Mouse (Mus musculus) myocyte (in vitro differentiated cells): ENCODE measurements around the gene Ndufaf4. TPM values are rescaled to one million over a fixed set of nuclear protein-coding genes. Genes with fewer than 3 reads are reported as not detected.

Experiments
- H3K27me3 ChIP-seq: one replicate; pipeline ENCODE4 v1.6.1; 2011; ENCODE audit not compliant: control insufficient read depth, insufficient read depth, insufficient read length
- H3K36me3 ChIP-seq: one replicate; pipeline ENCODE4 v1.6.1; 2011; ENCODE audit not compliant: control insufficient read depth, insufficient read depth
- H3K4me2 ChIP-seq: one replicate; pipeline ENCODE4 v1.6.1; 2011; ENCODE audit warnings: low read depth, control low read depth
- H3K4me3 ChIP-seq: one replicate; pipeline ENCODE4 v1.5.1; 2011; ENCODE audit warnings: mild to moderate bottlenecking, control low read depth, moderate library complexity
- H3K79me2 ChIP-seq: one replicate; pipeline ENCODE4 v1.6.1; 2011; ENCODE audit not compliant: control insufficient read depth, insufficient read depth
- H3ac ChIP-seq: one replicate; pipeline ENCODE4 v1.6.1; 2011; ENCODE audit not compliant: control insufficient read depth, insufficient read length
- CEBPB ChIP-seq: IDR thresholded peaks from 2 replicates; pipeline ENCODE4 v1.6.1; 2011; ENCODE audit warnings: mild to moderate bottlenecking, moderate library complexity; ENCODE audit not compliant: poor library complexity, insufficient read depth, severe bottlenecking
- E2F4 ChIP-seq: IDR thresholded peaks from one replicate; pipeline ENCODE4 v1.6.1; 2011; ENCODE audit warnings: mild to moderate bottlenecking, control low read depth, moderate library complexity; ENCODE audit not compliant: insufficient read depth
- MAX ChIP-seq: IDR thresholded peaks from one replicate; pipeline ENCODE4 v1.6.1; 2011; ENCODE audit warnings: low read depth, mild to moderate bottlenecking, control low read depth
- MYOD1 ChIP-seq, 3 experiments: IDR thresholded peaks; one replicate each; pipeline ENCODE4 v1.6.1; 2011; ENCODE audit warnings: control low read depth in 2 of 3, low read depth in 2 of 3, mild to moderate bottlenecking in 2 of 3, moderate library complexity in 1 of 3; ENCODE audit not compliant: insufficient read length in 2 of 3, control insufficient read depth in 1 of 3
- MYOG ChIP-seq, 3 experiments: IDR thresholded peaks; one replicate each; pipeline ENCODE4 v1.6.1; 2011; ENCODE audit warnings: control low read depth in 2 of 3, low read depth in 2 of 3, mild to moderate bottlenecking in 2 of 3; ENCODE audit not compliant: insufficient read length in 2 of 3, control insufficient read depth in 1 of 3, insufficient read depth in 1 of 3
- POLR2A ChIP-seq: IDR thresholded peaks from one replicate; pipeline ENCODE4 v1.6.1; 2011; ENCODE audit warnings: low read depth, mild to moderate bottlenecking, control low read depth, moderate library complexity; ENCODE audit not compliant: insufficient read length
- POLR2AphosphoS2 ChIP-seq: IDR thresholded peaks from one replicate; pipeline ENCODE4 v1.6.1; 2011; ENCODE audit warnings: low read depth, control low read depth; ENCODE audit not compliant: insufficient read length
- REST ChIP-seq: IDR thresholded peaks from one replicate; pipeline ENCODE4 v1.6.1; 2011; ENCODE audit warnings: mild to moderate bottlenecking, control low read depth, moderate library complexity; ENCODE audit not compliant: insufficient read depth, insufficient read length
- SRF ChIP-seq: IDR thresholded peaks from one replicate; pipeline ENCODE4 v1.6.1; 2011; ENCODE audit warnings: low read depth; ENCODE audit not compliant: control insufficient read depth, insufficient read length
- TCF12 ChIP-seq: IDR thresholded peaks from one replicate; pipeline ENCODE4 v1.6.1; 2011; ENCODE audit warnings: mild to moderate bottlenecking, control low read depth; ENCODE audit not compliant: poor library complexity, insufficient read depth, severe bottlenecking
- TCF3 ChIP-seq: IDR thresholded peaks from one replicate; pipeline ENCODE4 v1.6.1; 2011; ENCODE audit warnings: low read depth, control low read depth; ENCODE audit not compliant: insufficient read length
- USF1 ChIP-seq: IDR thresholded peaks from one replicate; pipeline ENCODE4 v1.6.1; 2011; ENCODE audit warnings: low read depth, mild to moderate bottlenecking, control low read depth, moderate library complexity
- polyA plus RNA-seq: library from polyadenylated mRNA; unstranded; fragments of >200 nt; fragmentation: generic; extraction: Trizol; gene quantifications from one replicate; pipeline ENCODE4 v1.2.1, GENCODE M21; 2012; ENCODE audit warnings: missing spikeins

The Ndufaf4 gene
- polyA plus RNA-seq, 1 experiment, result 13.1 TPM

GRCm38 (mm10) chr4:24907745-24908144 is 9.9 kb downstream of the Ndufaf4 start:
- H3K4me3 ChIP-seq, result no peak overlapping the region

DNA sequence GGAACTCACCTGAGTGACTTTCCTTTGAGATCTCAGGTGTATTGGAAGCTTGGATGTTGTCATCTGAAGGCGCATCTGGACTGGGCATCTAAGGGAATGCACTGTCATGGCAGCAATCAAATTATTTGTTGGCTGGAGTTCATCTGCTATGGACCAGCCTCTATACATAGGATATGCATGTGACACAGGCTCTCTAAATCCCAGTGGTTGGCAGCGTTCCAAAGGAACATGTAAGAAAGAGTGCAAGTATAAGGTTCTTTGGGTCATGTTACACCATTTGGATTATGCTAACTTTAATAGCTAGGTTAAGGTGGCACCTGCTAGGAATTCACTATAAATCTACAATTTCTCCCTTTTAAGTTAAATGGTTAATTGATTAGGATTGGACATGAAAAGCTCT is 17.7 kb downstream of the Ndufaf4 start:
- H3K79me2 ChIP-seq, result no peaks in the 10 kb centered on the region
- no peak overlapping the region for H3ac ChIP-seq
- no peaks in the 10 kb centered on the region for H3K27me3 ChIP-seq
- no peak overlapping the region for H3K4me3 ChIP-seq
- no peak for TF ChIP-seq USF1
- no peak for TF ChIP-seq MYOD1 (IDR thresholded peaks at IDR 0.05; ENCODE audit: control insufficient read depth in 1 of 3, insufficient read length in 2 of 3, low read depth in 2 of 3)
- no peak for TF ChIP-seq TCF3
- no peak for TF ChIP-seq POLR2A
- no peak for TF ChIP-seq CEBPB
- no peak for TF ChIP-seq SRF
- no peak for TF ChIP-seq E2F4
- TF ChIP-seq REST, result no peak
- TF ChIP-seq MAX, result no peak
- no peak for TF ChIP-seq TCF12
- TF ChIP-seq POLR2AphosphoS2, result no peak
- TF ChIP-seq MYOG (IDR thresholded peaks at IDR 0.05; ENCODE audit: control insufficient read depth in 1 of 3, insufficient read depth in 1 of 3, insufficient read length in 2 of 3, low read depth in 2 of 3), result no peak
- no peak overlapping the region for H3K4me2 ChIP-seq
- no peaks in the 10 kb centered on the region for H3K36me3 ChIP-seq

More at GRCm38 (mm10) chr4:24907745-24908144, 9.9 kb downstream of the Ndufaf4 start:
- no peak overlapping the region for H3K4me2 ChIP-seq
- no peaks in the 10 kb centered on the region for H3K79me2 ChIP-seq
- H3ac ChIP-seq, result no peak overlapping the region
- TF ChIP-seq MYOD1 (IDR thresholded peaks at IDR 0.05; ENCODE audit: control insufficient read depth in 1 of 3, insufficient read length in 2 of 3, low read depth in 2 of 3), result no peak
- no peak for TF ChIP-seq E2F4
- no peak for TF ChIP-seq SRF
- TF ChIP-seq TCF3, result no peak
- TF ChIP-seq POLR2A, result no peak
- no peak for TF ChIP-seq MYOG (IDR thresholded peaks at IDR 0.05; ENCODE audit: control insufficient read depth in 1 of 3, insufficient read depth in 1 of 3, insufficient read length in 2 of 3, low read depth in 2 of 3)
- TF ChIP-seq MAX, result no peak
- TF ChIP-seq TCF12, result no peak
- no peak for TF ChIP-seq USF1
- no peak for TF ChIP-seq REST
- TF ChIP-seq CEBPB, result no peak
- no peak for TF ChIP-seq POLR2AphosphoS2
- H3K27me3 ChIP-seq, result no peaks in the 10 kb centered on the region
- H3K36me3 ChIP-seq, result peaks cover 13% of the 10 kb centered on the region

- Histone ChIP-seq H3K79me2 (no peaks in the 10 kb centered on the region), H3K27me3 (no peaks in the 10 kb centered on the region), H3ac (no peak overlapping the region), H3K4me3 (no peak overlapping the region), H3K36me3 (no peaks in the 10 kb centered on the region), H3K4me2 (no peak overlapping the region)
- TF ChIP-seq MAX, result no peak
- TF ChIP-seq TCF12, result no peak
- no peak for TF ChIP-seq MYOD1 (IDR thresholded peaks at IDR 0.05; ENCODE audit: control insufficient read depth in 1 of 3, insufficient read length in 2 of 3, low read depth in 2 of 3)
- no peak for TF ChIP-seq POLR2AphosphoS2
- no peak for TF ChIP-seq CEBPB
- no peak for TF ChIP-seq TCF3
- no peak for TF ChIP-seq POLR2A
- no peak for TF ChIP-seq SRF
- TF ChIP-seq REST, result no peak
- no peak for TF ChIP-seq USF1
- no peak for TF ChIP-seq E2F4
- no peak for TF ChIP-seq MYOG (IDR thresholded peaks at IDR 0.05; ENCODE audit: control insufficient read depth in 1 of 3, insufficient read depth in 1 of 3, insufficient read length in 2 of 3, low read depth in 2 of 3)
These were observed 22.2 kb downstream of the Ndufaf4 start for GRCm38 (mm10) chr4:24920006-24920577.

DNA sequence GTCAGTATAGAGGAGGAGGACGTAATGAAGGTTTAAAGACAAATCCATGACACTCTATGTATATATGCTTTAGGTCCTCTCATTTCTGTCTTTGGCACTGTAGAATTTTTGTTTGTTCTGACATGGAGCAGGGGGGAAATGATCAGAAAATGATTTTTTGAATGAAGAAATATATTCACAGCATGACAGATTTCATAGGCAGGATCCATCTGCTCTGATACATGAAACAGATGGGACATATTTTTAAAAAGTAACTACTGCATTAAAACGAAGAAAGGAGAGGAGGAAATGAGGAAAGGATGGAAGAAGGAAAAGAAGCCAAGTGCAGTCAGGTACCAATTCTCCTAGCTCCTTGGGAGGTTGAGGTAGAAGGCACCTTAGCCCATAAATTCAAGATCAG is 26.8 kb downstream of the Ndufaf4 start:
- H3K36me3 ChIP-seq, result no peaks in the 10 kb centered on the region
- no peak overlapping the region for H3K4me2 ChIP-seq
- H3K79me2 ChIP-seq, result no peaks in the 10 kb centered on the region
- TF ChIP-seq USF1 (no peak), POLR2AphosphoS2 (no peak), POLR2A (no peak), MYOG (IDR thresholded peaks at IDR 0.05; ENCODE audit: control insufficient read depth in 1 of 3, insufficient read depth in 1 of 3, insufficient read length in 2 of 3, low read depth in 2 of 3) (no peak), TCF3 (no peak), SRF (no peak), E2F4 (no peak)
- no peak overlapping the region for H3K4me3 ChIP-seq
- H3K27me3 ChIP-seq, result no peaks in the 10 kb centered on the region
- no peak overlapping the region for H3ac ChIP-seq

DNA sequence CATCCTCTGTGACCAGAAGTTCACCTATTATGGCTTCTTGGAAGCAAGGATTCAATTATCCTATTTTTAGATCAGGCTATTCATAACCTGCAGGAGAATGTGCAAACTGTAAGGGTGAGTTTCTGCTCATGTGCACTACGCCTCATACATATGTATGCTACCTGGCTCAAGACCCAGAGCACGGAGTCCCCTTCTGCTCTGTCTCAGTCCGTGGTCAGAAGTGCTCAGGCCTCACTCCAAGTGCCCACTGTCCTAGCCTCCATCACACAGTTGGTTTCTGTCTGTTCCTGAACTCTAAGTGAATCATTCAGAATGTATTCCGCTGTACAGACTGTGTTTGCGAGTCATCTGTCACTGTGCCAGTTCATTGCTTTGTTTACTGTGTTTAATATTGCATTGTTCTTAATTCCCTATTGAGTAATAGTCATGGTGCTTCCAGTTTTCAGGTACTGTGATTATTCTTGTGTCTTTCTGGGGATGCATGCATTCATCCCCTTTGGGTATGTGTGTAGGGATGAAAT is 30.4 kb downstream of the Ndufaf4 start:
- Histone ChIP-seq H3K27me3 (no peaks in the 10 kb centered on the region), H3K4me3 (no peak overlapping the region), H3K36me3 (no peaks in the 10 kb centered on the region), H3K79me2 (no peaks in the 10 kb centered on the region), H3ac (no peak overlapping the region), H3K4me2 (no peak overlapping the region)
- TF ChIP-seq POLR2A, result no peak
- TF ChIP-seq CEBPB, result no peak
- no peak for TF ChIP-seq MYOD1 (IDR thresholded peaks at IDR 0.05; ENCODE audit: control insufficient read depth in 1 of 3, insufficient read length in 2 of 3, low read depth in 2 of 3)
- TF ChIP-seq REST, result no peak
- no peak for TF ChIP-seq USF1
- no peak for TF ChIP-seq MAX
- TF ChIP-seq TCF3, result no peak
- TF ChIP-seq E2F4, result no peak
- TF ChIP-seq TCF12, result no peak
- no peak for TF ChIP-seq SRF
- no peak for TF ChIP-seq MYOG (IDR thresholded peaks at IDR 0.05; ENCODE audit: control insufficient read depth in 1 of 3, insufficient read depth in 1 of 3, insufficient read length in 2 of 3, low read depth in 2 of 3)
- no peak for TF ChIP-seq POLR2AphosphoS2
